Mouse (Mus musculus) embryo, embryonic 10 days (tissue): ENCODE measurements around the gene Lta.
"Not testable (repeated sequence)": the region's sequence is repeated elsewhere in the genome, so short reads cannot be mapped to it uniquely, and the experiment has no call there.

ENCODE experiments used
- DNase-seq: peaks from one replicate; pipeline ENCODE4 v3.0.0-alpha.2; 2015; ENCODE audit warnings: low spot score

The Lta gene

DNA sequence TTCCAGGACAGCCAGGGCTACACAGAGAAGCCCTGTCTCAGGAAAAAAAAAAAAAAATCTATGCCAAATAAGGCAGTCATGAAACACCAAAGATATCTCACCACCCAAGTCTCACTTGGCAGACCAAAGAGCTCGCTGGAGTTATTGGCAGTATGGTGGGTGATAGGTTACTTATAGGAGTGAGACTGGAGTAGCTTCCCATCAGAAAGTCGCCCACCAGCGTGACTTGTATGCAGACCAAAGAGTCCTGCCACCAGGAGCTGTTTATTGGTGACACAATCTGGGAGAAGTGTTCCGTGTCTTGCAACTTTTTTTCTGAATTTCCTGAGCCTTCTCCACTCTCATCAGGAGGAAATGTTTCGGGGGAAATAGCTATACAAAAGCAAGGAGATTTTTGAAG is 34.5 kb upstream of the Lta start:
- DNase-seq: no peak

DNA sequence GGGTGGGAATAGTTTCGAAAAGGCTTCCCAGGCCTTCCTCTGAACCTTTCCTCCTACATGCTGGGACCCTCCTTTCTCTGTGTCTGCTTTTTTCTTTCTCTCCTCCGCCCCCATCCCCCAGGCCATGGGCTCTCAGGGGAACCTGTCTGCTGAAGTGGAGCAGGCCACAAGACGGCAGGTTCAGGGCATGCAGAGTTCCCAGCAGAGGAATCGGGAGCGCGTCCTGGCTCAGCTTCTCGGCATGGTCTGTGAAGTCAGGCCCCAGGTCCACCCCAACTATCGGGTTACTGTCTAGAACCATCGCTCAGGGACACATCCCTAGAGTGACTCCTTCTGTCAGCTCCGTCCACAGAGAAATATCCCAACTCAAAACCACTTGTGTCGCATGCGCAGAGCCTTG is 32.4 kb upstream of the Lta start:
- DNase-seq: no peak

DNA sequence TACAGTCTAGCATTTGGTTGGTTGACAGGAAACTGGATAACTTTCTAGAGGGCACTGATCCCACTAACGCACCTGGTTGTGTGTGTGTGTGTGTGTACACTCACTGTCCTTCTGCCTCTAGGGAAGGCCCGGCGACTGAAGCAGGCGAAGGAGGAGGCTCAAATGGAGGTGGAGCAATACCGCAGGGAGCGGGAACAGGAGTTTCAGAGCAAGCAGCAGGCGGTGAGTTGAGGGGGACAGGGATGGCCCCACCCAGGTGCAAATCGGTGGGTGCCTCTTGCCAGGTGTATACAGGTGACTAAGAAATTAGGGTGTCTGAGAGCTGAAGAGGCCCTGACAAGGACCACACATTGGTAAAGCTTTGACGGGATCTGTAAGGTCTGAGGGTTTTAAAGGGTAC is 31.8 kb upstream of the Lta start:
- no peak for DNase-seq

DNA sequence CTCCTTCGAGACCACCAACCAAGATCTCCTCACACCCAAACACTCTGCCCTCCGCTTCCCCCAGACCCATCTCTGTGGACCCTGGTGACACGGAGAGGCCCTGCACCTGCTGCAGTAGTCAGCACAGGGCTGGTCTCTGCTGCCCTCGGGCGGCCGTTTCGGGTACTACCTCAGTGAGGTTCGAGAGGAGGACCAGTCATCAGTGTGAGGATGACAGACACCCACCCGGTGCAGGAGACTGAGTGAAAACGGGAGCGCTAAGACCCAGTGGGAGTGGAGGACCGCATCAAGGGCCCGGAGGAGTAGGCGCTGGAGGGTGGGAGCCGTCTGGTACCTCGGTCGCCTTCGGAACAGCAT is 31.2 kb upstream of the Lta start:
- DNase-seq: peak; percentile 92

DNA sequence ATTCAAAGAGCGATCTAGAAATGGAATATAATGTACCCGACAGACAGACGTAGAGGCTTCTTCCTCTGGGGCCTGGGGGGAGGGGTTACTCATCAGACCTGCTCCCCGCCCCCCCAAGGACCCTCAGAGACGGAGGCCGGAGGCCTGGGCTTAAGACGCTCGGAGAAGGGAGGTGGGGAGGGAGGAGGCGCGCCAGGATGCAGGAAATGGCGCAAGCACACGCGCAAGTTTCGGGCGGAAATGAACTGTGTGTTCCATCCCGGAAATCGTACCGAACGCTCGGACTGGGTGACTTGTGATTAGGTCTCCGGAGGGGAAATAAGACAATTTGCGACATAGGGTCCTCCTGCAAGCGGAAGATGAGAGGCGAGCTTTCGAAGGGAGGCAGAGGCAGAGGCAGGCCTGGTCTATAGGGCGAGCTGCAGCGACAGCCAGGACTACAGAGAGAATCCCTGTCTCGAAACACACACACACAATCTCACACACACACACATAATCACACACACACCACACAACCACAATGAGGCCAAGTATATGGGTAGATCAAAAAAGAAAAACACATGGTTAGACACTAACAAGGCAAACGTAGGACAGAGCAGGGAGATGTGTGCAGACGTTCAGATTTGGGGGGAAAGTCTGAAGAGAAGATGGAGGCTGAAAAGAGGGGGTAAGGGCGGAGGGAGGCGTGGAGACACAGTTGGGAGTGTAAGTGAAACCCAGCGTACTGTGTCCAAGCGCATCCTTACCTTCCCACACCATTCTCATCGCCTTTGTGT is 30.7 kb upstream of the Lta start, which contains the start of gene Nfkbil1:
Gene Nfkbil1, minus strand, starts transcription at position 179 of the 776 bp plus-strand sequence.
- peak; percentile 96 for DNase-seq

DNA sequence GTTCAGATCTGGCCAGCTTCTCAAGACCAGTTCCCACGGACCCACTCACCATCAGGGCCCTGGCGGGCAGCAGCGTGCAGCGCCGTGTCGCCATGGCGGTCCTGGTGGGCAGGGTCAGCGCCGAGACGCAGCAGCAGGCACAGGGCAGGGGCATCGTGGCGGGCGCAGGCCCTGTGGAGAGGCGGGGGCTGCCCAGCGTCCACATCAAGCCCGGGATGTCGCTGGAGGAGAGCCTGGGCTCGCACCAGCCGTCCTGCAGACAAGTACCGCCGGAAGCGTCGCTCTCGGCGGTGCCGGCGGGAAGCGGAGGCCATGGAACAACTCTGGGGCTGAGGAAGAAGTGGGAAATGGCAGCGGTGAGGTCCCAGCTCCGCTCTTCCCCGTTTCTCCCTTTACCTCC is 29.8 kb upstream of the Lta start:
- DNase-seq: peak; percentile 75

DNA sequence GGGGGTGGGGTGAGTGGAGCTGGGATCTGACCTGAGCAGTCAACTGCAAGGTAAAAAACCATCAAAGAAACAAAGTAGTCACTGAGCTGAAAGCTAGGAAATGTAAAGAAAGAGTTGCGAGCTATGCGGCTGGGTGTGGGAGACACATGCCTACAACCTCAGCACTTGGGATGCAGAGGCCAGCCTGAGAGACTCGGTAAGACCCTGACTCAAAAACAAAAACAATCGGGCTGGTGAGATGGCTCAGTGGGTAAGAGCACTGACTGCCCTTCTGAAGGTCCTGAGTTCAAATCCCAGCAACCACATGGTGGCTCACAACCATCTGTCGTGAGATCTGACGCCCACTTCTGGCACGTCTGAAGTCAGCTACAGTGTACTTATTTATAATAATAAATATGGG is 28.9 kb upstream of the Lta start:
- DNase-seq: not testable (repeated sequence)

DNA sequence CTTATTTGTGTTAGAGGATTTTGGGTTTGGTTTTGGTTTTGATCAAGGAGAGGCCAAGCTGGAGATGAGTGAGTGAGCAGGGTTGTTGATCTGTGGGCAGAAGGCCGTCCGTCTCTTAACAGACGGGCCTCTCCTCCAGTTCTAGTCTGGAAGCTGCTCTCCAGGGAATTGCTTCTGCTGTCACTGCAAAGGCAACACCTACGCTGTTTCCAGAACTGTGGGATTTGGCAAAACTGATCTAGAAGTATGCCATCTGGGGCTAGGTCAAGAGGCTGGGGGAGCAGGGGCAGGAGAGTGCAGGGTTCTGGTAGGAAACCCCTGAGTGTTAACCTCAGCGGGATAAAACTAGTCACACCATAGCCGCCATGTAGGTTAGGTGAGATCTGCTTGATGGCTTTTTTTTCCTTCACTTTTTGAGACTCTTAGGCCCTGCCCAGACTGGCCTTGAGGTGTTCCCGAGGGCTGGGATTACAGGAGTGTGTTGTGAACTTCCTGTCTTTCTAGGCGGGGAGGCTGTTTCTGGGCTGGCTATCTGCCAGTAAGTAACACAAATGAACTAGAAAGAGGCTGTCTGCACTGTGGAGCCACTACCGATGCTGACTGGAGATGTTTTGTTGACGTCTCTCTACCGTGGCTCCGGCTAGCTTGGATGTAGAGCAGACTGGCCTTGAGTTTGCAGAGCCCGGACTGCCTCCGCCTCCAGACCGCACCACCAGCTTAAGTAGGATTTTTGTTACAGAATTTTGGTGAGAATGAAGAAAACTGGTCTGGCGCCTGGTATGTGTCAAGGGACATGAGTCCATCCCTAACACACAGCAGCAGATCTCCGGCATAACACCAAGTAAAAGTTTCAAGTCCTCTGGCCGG is 28.2 kb upstream of the Lta start, which contains the start of gene Atp6v1g2:
Gene Atp6v1g2, plus strand, starts transcription at position 547 of the 867 bp plus-strand sequence.
- no peak for DNase-seq

DNA sequence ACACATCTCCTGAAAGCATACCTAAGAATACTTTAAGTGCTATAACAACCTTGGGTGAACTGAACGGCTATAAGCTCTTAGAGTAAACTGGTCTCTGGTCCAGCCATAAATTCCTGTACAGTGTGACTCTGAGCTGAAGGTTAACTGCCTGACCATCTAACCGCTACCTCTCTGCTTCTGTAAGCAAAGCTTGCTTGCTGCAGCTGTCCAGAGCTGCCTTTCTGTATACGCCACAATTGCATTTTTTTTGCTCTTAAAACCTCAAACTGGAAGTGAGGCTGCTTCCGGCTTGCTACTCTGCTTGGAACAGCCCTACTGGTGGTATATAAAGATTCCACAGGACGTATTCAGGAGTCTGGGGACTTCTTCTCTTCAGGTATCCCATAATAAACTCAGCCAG is 27.5 kb upstream of the Lta start:
- no peak for DNase-seq

DNA sequence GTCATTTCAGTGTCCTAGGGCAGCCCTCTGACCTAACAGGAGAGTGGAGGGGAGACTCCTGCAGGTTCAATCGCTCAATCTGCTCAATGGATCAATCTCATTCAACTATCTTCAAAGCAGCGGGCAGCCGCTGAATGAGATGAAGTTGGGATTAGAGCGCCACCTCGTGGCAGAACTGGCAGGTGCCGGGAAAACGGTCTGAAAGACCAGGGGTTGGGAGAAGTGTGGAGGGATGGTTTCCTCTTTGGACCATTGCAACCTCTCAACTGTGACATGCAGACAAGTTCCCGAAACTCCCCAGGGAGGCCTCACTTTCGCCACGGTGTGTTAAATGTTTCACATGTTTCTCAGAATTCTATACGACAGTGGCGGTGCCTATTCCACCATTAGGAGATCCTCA is 26.9 kb upstream of the Lta start:
- peak; percentile 89 for DNase-seq

DNA sequence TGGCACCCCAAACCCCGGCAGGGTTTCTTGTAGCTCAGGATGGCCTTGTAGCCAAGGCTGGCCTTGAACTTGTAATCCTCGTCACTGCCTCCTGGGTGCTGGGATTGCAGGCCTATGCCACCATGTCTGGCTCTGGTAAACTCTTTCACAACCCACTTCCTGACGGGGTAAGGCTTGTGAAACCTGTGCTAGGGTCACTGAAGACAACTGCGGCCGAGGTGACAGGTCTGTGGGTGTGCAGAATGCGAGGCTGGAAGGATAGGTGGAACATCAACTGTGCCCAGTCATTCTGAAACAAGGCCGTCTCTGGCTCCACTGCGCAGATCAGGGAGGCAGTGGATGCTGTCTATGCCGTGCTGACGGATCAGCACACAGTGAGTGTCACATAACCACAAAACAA is 25.9 kb upstream of the Lta start:
- no peak for DNase-seq

DNA sequence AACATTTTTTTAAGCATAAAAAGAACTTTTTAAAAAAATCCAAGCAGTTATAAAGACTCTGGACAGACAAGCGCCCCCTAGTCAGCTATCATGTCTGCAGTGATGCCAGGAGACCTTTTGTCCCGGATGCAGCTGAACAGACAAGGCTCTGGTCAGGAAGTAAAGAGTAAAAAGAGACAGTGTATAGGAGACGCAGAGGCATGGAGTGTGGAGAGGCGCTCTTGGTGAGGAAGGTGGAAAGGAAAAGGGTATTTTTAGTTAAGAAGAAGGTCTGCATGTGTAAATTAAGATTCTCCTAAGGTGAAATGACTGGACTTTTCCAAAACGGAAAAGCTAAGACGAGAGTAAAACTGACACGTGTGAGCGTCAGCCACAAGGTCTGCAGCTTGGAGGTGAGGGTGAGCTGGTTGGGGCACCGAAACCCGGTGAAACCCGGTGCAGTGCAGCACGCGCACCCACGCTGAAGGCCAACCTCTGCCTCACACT is 21.5 kb upstream of the Lta start:
- no peak for DNase-seq

DNA sequence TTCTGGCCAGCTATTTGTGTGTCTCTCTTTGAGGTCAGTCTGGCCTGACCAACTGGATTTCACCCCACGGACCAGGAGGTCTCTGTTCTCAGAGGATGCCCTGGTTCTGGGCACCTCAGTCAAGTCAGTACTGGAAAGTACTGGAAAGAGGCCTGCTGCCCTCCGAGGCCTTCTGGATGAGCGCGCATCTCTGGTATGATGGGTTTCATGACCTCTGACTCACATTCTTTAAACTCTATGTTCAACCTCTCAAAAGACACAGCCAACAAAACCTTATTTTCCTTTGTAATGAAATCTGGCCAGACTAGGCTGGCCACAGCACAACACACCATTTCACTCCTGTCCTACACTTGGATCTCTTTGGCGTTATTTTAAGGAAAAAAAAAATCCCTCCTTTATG is 20.3 kb upstream of the Lta start:
- no peak for DNase-seq

DNA sequence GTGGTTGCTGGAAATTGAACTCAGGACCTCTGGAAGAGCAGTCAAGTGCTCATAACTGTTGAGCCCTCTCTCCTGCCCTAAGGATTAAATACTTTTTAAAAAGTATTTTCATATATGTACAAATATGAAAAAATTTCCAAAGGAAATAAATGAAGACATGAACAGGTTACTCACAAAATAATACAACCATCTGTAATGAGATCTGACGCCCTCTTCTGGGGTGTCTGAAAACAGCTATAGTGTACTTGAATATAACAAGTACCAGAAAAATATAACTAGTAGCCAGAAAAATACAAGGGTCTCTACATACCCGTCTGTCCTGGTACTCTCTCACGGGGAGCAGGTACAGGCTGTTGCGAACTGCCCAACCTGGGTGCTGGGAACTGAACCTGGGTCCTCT is 19.5 kb upstream of the Lta start:
- no peak for DNase-seq

DNA sequence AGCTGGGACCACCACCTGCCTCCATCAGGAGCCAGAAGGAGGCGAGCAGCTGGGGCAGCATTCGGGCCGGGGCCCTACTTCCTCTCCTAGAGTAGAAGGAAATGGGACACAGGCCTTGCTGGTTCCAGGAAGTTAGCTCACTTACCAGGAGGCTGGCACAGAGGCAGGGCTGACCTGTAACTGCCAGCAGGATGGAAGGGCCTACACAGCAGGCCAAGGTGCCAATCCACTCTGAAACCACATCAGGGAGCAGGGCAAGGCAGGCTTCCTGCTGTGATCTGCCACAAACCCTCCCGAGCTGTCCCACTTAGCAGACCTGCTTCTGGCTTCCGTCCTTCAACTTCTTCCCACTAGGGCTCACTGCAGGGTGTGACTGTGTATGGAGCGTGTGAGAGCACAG is 17.1 kb upstream of the Lta start:
- no peak for DNase-seq

DNA sequence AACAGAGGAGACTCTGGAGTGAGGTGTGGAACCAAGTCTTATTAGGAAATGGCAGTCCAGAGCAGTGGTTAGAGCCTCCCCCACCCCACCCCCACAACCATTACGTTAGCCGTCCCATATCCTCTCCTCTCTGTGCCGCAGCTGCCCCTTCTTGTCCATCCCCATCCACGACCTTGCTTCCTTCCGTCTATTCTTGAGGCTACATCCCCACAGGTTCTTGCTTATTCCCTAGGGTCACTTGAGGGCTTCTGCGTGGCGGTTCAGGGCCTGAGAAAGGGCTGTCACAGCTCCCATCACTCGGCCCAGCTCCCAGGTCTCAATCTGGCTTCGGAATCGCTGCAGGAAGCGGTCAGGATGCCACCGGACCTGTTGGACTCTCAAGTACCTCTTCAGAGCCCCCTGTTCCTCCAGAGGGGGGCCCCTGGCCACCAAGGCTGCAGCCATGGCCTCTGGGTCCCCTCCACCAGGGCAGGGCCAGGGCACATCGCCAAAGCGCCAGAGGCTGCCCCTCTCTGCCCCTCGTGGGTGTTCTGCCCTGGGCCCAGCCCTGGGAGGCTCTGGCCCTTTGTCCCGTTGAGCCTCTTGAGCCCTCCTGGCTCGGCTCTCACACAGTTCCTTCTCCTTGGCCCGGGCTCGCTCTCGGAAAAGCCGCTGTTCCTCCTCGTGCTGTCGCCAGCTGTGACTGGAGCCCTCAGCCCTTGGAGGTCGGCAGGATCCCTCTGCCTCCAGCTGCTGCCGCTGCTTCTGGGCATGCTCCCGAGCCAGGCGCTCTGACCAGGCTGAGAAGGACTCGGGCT is 15.2 kb upstream of the Lta start, which contains the start of gene Gm16181:
Gene Gm16181, plus strand, starts transcription at position 679 of the 797 bp plus-strand sequence.
- no peak for DNase-seq

DNA sequence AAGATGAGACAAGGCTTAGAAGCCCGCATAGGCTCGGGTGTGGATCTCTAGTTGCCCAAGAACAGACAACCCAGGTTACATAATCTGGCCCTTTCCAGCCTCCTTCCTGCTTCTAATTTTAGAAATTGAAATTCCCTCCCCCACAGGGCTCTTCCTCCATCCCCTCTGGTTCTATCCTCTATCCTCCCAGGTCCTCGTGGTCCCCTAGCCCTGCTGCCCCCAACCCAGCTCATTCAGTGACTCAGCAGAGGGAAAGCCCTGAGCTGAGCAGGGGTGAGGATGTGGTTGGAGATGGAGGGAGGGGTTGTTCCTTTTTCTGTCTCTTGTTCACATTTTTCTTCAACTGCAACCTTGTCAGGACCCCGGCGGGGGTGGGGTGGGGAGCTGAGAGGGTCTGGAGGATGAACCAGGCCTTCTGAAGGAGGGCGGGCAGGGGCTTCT is 14.5 kb upstream of the Lta start:
- no peak for DNase-seq

DNA sequence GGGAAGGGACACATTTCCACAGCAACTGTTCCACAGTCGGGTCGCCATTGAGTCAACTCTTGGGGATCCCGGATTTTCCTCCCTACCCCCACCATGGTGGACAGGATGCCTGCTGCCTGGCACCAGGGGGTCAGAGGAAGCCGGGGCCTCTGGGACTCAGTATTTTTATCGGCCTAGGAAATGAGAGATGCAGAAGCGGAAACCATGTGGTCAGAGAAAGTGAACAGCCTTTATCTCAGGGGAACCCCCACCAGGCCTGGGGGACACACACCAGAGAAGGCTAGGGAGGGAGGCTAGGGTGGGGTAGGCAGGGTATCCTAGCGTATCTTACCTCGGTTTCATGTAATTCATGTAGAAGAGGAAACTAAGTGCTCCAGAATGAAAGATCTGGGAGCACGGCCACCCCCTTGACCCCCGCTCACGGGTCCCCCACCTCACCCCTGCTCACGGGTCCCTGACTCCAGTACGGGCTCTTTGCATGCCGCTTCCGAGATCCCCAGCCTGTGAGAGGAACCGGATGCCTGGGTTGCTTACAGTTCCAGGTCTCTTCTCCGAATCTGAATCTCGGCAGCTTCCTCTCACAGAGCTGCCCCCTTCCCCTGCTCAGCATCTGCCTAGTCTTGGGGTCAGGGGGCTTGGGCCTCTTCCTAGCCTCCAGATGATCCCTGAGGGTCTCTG is 13.5 kb upstream of the Lta start:
- DNase-seq: no peak

DNA sequence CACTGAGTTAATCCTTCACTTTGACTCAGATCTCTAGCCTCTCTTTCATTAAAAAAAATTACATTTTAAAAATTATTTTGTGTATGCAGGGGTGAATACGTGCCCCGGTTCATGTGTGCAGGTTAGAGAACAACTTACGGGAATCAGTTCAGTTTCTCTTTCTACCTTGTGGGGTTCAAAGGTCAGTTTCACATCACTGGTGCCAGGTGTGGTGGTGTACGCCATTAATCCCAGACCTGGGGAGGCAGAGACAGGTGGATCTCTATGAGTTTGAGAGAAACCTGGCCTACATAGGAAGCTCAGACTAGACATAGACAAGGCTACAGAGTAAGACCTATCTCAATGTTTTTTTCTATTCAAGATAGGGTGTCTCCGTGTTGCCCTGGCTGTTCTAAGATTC is 7.9 kb upstream of the Lta start:
- DNase-seq: no peak

DNA sequence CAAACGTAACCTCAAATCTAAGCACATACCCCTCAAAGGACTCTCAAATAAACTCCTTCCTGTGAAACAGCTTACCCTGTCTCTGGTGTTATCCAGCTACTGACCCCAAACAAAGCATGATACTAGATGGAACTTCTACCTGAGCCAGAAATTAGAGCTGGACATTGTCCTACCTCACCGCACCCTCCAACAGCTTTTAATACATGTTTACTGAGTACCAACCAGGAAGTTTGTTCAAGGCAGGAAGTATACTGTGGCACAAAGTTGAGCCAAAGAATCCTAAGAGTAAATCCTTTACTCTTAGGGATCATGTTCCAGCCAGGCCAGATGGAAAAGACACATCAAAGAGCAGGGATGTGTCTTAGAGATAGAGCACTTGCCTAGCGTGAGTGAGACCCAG is 5.4 kb upstream of the Lta start:
- DNase-seq: no peak

DNA sequence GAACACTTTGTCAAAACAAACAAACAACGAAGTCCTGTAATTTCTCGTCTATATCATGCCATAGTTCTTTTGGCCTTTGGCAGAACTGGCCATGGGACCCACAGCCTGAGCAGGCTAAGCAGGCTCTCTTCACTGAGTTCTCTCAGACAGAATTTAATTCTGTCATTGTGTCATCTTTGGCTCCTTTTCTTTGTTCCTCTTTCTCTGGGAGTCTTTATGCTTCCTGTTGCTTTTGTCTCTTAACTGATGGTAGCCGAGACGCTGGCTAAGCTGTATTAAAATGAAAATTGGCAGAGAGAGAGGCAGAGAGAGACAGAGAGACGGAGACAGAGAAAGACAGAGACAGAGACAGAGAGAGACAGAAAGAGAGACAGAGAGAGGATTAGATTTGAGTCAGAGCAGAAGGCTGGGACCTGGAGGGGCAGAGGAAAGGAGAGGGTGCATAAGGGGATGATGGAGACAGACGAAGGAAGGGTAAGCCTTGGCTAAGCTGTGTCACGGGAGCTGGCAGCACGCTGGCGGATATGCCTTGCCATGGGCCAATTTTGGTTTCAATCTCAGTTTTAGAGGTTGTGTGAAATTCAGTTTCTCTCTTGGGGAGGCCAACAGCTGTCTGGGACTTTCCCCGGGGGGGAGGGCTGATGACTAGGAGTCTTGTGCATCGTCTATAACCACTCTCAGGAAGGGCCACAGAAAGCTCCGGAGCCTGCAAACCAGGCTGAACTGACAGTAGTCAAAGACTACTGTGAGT is 4.8 kb upstream of the Lta start:
- no peak for DNase-seq
